Mouse (Mus musculus): ENCODE measurements around the gene Lrrc45.

DNA sequence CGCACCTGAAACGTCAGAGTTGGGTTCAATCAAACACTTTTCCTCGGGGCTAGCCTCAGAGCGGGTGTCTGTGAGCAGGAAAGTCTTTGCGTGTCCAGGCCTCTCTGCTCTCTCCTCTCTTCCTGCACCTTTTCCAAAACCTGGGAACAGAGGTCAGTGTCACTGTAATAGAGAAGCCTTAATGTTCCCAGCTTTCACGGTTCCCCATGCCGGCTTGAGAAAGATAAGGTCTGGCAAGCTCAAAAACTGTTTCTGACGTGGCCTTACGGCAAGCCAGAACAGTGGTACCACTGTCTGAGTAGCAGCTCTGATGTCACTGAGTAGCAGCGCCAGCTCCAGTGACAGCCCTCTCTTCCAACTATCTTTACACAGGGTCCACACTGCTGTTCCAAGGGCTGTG is 821 bp downstream of the Lrrc45 start:
- TF ChIP-seq POLR2A (IDR thresholded peaks at IDR 0.05; ENCODE audit: borderline replicate concordance, extremely low read depth, low read depth, low read length): no peak
- no peak for TF ChIP-seq CTCF (IDR thresholded peaks at IDR 0.05; ENCODE audit: insufficient read depth, low read length)
